Mouse (Mus musculus) kidney, postnatal 0 days (tissue): ENCODE measurements around the gene Krt76. TPM values are rescaled to one million over a fixed set of nuclear protein-coding genes. Genes with fewer than 3 reads are reported as not detected.
A peak's percentile ranks its signal among the peaks of the same experiment; 100 is the strongest.

Experiments used
- ATAC-seq: fragments of 200-750 bp; cut with Nextera tagmentation; replicated peaks from 2 replicates; pipeline ENCODE4 v1.8.0; 2017; ENCODE audit warnings: low read depth, moderate number of reproducible peaks, moderate TSS enrichment, moderate library complexity; ENCODE audit not compliant: low FRiP score
- DNase-seq: peaks from one replicate; pipeline ENCODE4 v3.0.0-alpha.2; 2016; ENCODE audit warnings: low spot score
- H3K27ac ChIP-seq: fragments of 300-500 bp; sonication (generic); 2 replicates; pipeline ENCODE4 v1.5.1; 2014; ENCODE audit warnings: mild to moderate bottlenecking
- H3K27me3 ChIP-seq: fragments of 300-500 bp; sonication (generic); 2 replicates; pipeline ENCODE4 v1.6.1; 2014; ENCODE audit warnings: low read length, mixed read lengths; ENCODE audit not compliant: insufficient read depth
- H3K36me3 ChIP-seq: fragments of 300-500 bp; sonication (generic); 2 replicates; pipeline ENCODE4 v1.6.1; 2014; ENCODE audit warnings: low read length, mixed read lengths; ENCODE audit not compliant: insufficient read depth
- H3K4me1 ChIP-seq: fragments of 300-500 bp; sonication (generic); replicated peaks from 2 replicates; pipeline ENCODE4 v1.6.1; 2014; ENCODE audit warnings: antibody characterized with exemption, low read length, mixed read lengths; ENCODE audit not compliant: insufficient read depth
- H3K4me2 ChIP-seq: fragments of 300-500 bp; sonication (generic); 2 replicates; pipeline ENCODE4 v1.6.1; 2014; ENCODE audit warnings: mild to moderate bottlenecking, low read length, moderate library complexity, mixed read lengths
- H3K4me3 ChIP-seq: fragments of 300-500 bp; sonication (generic); replicated peaks from 2 replicates; pipeline ENCODE4 v1.5.1; 2014; ENCODE audit warnings: low read depth, low read length
- H3K9ac ChIP-seq: fragments of 300-500 bp; sonication (generic); 2 replicates; pipeline ENCODE4 v1.6.1; 2014; ENCODE audit warnings: low read depth, low read length
- H3K9me3 ChIP-seq: fragments of 300-500 bp; sonication (generic); replicated peaks from 2 replicates; pipeline ENCODE4 v1.6.1; 2016; ENCODE audit warnings: low read length, inconsistent platforms, mixed read lengths
- CTCF ChIP-seq: IDR thresholded peaks from 2 replicates; pipeline ENCODE4 v1.5.1; 2016; ENCODE audit warnings: antibody characterized with exemption, low read depth, mild to moderate bottlenecking, moderate library complexity
- WGBS: fragments of 180-500 bp; shearing (Covaris S2); extraction: QIAGEN DNeasy Blood & Tissue Kit; methylation state at CpG from one replicate; pipeline ENCODE4 v1.1.7; 2014; 5-methylcytosine and 5-hydroxymethylcytosine counted together
- polyA plus RNA-seq: library from polyadenylated mRNA; unstranded; fragments of >200 nt; fragmentation: Nextera tagmentation; extraction: Ambion mirVana; gene quantifications from 2 replicates; pipeline ENCODE4 v1.2.1, GENCODE M21; 2015

The Krt76 gene
- polyA plus RNA-seq, 1 experiment from 2014 or later, result not detected

GRCm38 (mm10) chr15:101929087-101929486 is 36.4 kb upstream of the Krt76 start:
- 13% methylated on average over 9 of the region's 9 CpGs for WGBS
- H3K4me3 ChIP-seq, result no peak overlapping the region
- no peak for DNase-seq

GRCm38 (mm10) chr15:101927340-101928080 is 34.8 kb upstream of the Krt76 start:
- 0 out of 2 replicates have a peak, but pooled peaks cover 7% of the 10 kb centered on the region for H3K4me1 ChIP-seq
- 31% methylated on average over 12 of the region's 12 CpGs for WGBS
- H3K36me3 ChIP-seq, result no peaks in the 10 kb centered on the region
- no peak overlapping the region for H3K4me2 ChIP-seq
- no peak overlapping the region for H3K4me3 ChIP-seq
- no peak for TF ChIP-seq CTCF
- no peaks in the 10 kb centered on the region for H3K9me3 ChIP-seq
- peak; percentile 72 for ATAC-seq
- no peak overlapping the region for H3K9ac ChIP-seq
- H3K27ac ChIP-seq, result no peak overlapping the region
- H3K27me3 ChIP-seq, result no peaks in the 10 kb centered on the region
- peak; percentile 23 for DNase-seq

More at GRCm38 (mm10) chr15:101929087-101929486, 36.4 kb upstream of the Krt76 start:
- H3K9me3 ChIP-seq, result no peaks in the 10 kb centered on the region
- no peaks in the 10 kb centered on the region for H3K27me3 ChIP-seq
- 0 out of 2 replicates have a peak, but pooled peaks cover 7% of the 10 kb centered on the region for H3K4me1 ChIP-seq
- no peak overlapping the region for H3K9ac ChIP-seq
- H3K27ac ChIP-seq, result no peak overlapping the region
- no peak overlapping the region for H3K4me2 ChIP-seq
- TF ChIP-seq CTCF, result no peak
- no peaks in the 10 kb centered on the region for H3K36me3 ChIP-seq
- no peak; the same call in 1 of the 2 replicates for ATAC-seq

- no peak overlapping the region for H3K4me2 ChIP-seq
- 0 out of 2 replicates have a peak, but pooled peaks cover 7% of the 10 kb centered on the region for H3K4me1 ChIP-seq
- ATAC-seq (no peak), DNase-seq (no peak)
- H3K9ac ChIP-seq, result no peak overlapping the region
- no peaks in the 10 kb centered on the region for H3K9me3 ChIP-seq
- no peak overlapping the region for H3K27ac ChIP-seq
- H3K4me3 ChIP-seq, result no peak overlapping the region
- WGBS, result 85% methylated on average over 1 of the region's 1 CpGs
- no peak for TF ChIP-seq CTCF
- H3K27me3 ChIP-seq, result no peaks in the 10 kb centered on the region
- H3K36me3 ChIP-seq, result no peaks in the 10 kb centered on the region
Measured at GRCm38 (mm10) chr15:101925041-101925440, 32.3 kb upstream of the Krt76 start.

GRCm38 (mm10) chr15:101924635-101925034 is 31.9 kb upstream of the Krt76 start, which contains the start of gene Krt4:
Gene Krt4 (minus strand): TSS chr15:101924735.
- 82% methylated on average over 11 of the region's 11 CpGs for WGBS
- no peak for TF ChIP-seq CTCF
- Histone ChIP-seq H3K27ac (no peak within 1 kb of the TSS), H3K4me2 (no peak within 1 kb of the TSS), H3K36me3 (no peaks in the 10 kb centered on the region), H3K9ac (no peak within 1 kb of the TSS), H3K4me3 (no peak within 1 kb of the TSS), H3K27me3 (no peaks in the 10 kb centered on the region), H3K4me1 (0 out of 2 replicates have a peak, but pooled peaks cover 6% of the 10 kb centered on the region), H3K9me3 (no peaks in the 10 kb centered on the region)
- ATAC-seq, result no peak
- DNase-seq, result no peak

GRCm38 (mm10) chr15:101922296-101922695 is 29.6 kb upstream of the Krt76 start:
- no peak for TF ChIP-seq CTCF
- ATAC-seq, result no peak
- 90% methylated on average over 2 of the region's 2 CpGs for WGBS

GRCm38 (mm10) chr15:101916072-101916471 is 23.4 kb upstream of the Krt76 start:
- H3K9me3 ChIP-seq, result no peaks in the 10 kb centered on the region
- H3K27me3 ChIP-seq, result no peaks in the 10 kb centered on the region
- DNase-seq (no peak), ATAC-seq (no peak)
- no peak overlapping the region for H3K27ac ChIP-seq
- TF ChIP-seq CTCF, result no peak
- no peak overlapping the region for H3K9ac ChIP-seq
- no peak overlapping the region for H3K4me3 ChIP-seq
- WGBS, result 73% methylated on average over 2 of the region's 2 CpGs
- no peak overlapping the region for H3K4me2 ChIP-seq
- H3K4me1 ChIP-seq, result no peaks in the 10 kb centered on the region
- H3K36me3 ChIP-seq, result no peaks in the 10 kb centered on the region

More at GRCm38 (mm10) chr15:101922296-101922695, 29.6 kb upstream of the Krt76 start:
- H3K9me3 ChIP-seq, result no peaks in the 10 kb centered on the region
- H3K27ac ChIP-seq, result no peak overlapping the region
- no peak overlapping the region for H3K9ac ChIP-seq
- H3K36me3 ChIP-seq, result no peaks in the 10 kb centered on the region
- H3K27me3 ChIP-seq, result no peaks in the 10 kb centered on the region
- H3K4me3 ChIP-seq, result no peak overlapping the region
- DNase-seq, result no peak
- no peaks in the 10 kb centered on the region for H3K4me1 ChIP-seq
- no peak overlapping the region for H3K4me2 ChIP-seq
